In the genomic region with DNA sequence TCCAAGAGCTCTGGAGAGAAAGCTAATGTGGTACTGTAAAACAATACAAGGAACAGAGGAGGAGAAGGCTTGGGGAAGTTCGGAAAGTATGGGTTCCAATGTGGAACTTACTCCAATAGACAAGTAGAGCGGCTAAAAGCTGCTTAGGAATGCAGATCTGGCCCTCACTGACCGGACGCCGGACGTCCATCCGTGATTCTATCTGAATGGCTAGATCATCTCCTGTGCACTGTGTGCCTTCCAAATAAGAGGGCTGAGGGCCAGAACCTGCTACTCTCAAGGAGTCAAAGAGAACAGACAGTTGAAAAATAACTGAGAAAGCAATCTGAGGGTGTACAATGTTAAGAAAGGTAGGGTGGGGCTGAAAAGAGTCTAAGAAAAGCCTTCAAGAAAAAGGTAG, we compare ENCODE assay signal across 8 mouse cellular contexts. TPM values are rescaled to one million over a fixed set of nuclear protein-coding genes. Genes with fewer than 3 reads are reported as not detected.
DNase-seq lines count a peak whose midpoint lies in the region; ATAC-seq lines count a peak whose summit lies in the region.

No protein-coding gene starts in this region.

- ATAC-seq in cerebellum, adult (ENCODE audit: insufficient number of reproducible peaks, low FRiP score, low TSS enrichment) = no peak
- no peak for ATAC-seq in granulocyte monocyte progenitor cell, adult 5-6 weeks (replicated peaks; ENCODE audit: poor library complexity, severe bottlenecking)

- no peak overlapping the region; the same call in 1 of the 2 replicates for H3K27ac ChIP-seq in limb, embryonic 10.5 days

- H3K36me3 ChIP-seq in limb, embryonic 10.5 days = no peaks in the 10 kb centered on the region

- 91% methylated on average over 7 of the region's 7 CpGs for WGBS in limb, embryonic 10.5 days

- H3K4me3 ChIP-seq in limb, embryonic 10.5 days = peak overlapping the region; percentile 75; the same call in 1 of the 2 replicates

- peak; percentile 21 for DNase-seq in cerebellum, adult 11 months
- DNase-seq in brain, adult 2 months (ENCODE audit: low read depth, low spot score) = peak; percentile 30
- DNase-seq in heart, adult 9 months (ENCODE audit: low spot score in 2 of 2) = peak; percentile 33 to 50
- DNase-seq in limb, embryonic 10.5 days (ENCODE audit: low spot score) = no peak
- no peak for DNase-seq in thymus, postnatal 10 days (ENCODE audit: low spot score in 2 of 2)
- no peak for DNase-seq in thymus, postnatal 0 days (ENCODE audit: low spot score)

- peaks cover 23% of the 10 kb centered on the region for H3K4me1 ChIP-seq in limb, embryonic 10.5 days

- no peaks in the 10 kb centered on the region for H3K27me3 ChIP-seq in limb, embryonic 10.5 days (ENCODE audit: low read depth, poor library complexity, severe bottlenecking)

- no peaks in the 10 kb centered on the region for H3K9me3 ChIP-seq in limb, embryonic 10.5 days (replicated peaks)

RNA-seq across cellular contexts. Expression of gene Socs5, which starts 1.5 kb away (rescaled TPM):
- polyA plus RNA-seq in limb, embryonic 10.5 days (2016; fragmentation: Nextera tagmentation; extraction: Ambion mirVana) = 9.3 and 9.5 TPM in 2 replicates
- total RNA-seq in granulocyte monocyte progenitor cell, adult 5-6 weeks (2014; fragmentation: Nextera tagmentation) = 6.0 and 6.3 TPM in 2 replicates
- 3.0 and 3.3 TPM in 2 replicates for total RNA-seq in granulocyte monocyte progenitor cell, adult 5-6 weeks (2017)
- polyA plus RNA-seq in thymus, postnatal 0 days (2015; fragmentation: Nextera tagmentation; extraction: Ambion mirVana) = 3.5 and 3.6 TPM in 2 replicates

Comparison
In these comparisons a context has a peak if more than half of its experiments do, and no peak if none do; other contexts are left out.
1. DNase-seq: peak in cerebellum, adult 11 months (single experiment), brain, adult 2 months (single experiment) and heart, adult 9 months (2 of 2); none in limb, embryonic 10.5 days (single experiment), thymus, postnatal 10 days (0 of 2) and thymus, postnatal 0 days (single experiment).